ENCODE assay signal across 8 mouse cellular contexts in the genomic region with DNA sequence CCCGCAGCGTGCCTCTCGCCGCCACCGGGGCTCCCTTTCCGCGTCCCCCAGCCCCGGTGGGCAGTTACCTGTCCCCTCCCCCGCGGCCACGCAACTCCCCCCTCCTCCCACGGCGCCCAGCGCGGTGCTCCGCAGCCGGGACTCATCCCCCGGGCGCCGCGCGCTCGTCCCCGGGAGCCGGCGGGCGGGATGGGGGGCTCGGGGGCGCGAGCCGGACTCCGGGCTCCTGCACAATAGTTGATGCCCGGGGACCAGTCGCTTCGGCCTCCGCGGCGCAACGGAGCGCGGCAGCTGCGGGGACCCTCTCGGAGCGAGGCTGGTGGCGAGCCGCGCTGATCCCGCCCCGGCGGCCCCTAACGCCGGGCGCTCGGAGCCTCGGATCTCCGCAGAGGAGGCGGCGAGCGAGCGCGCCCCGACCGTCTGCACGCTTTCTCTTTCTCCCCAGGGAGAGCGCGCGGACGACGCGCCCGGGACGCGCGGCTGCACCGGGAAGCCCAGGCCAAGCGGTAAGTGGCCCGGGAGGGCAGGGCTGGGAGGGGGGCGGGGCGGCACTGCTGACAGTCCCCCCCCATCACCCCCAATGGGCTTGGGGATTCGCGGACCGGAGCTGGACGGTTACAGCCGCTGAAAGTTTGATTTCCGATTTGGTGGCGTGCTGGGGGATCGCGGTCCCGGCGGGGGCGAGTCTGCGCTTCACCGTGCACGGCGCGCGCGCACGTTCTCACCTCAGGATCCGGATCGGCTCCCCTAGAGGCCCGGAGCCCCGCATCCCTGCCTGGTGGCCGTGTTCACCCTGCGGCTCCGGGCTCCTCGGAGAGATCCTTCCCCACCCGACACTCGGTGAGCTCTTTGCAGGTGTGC. TPM values are rescaled to one million over a fixed set of nuclear protein-coding genes. Genes with fewer than 3 reads are reported as not detected.
DNase-seq lines count a peak whose midpoint lies in the region; ATAC-seq and TF ChIP-seq lines count a peak whose summit lies in the region.

No protein-coding gene starts in this region.

- H3K4me1 ChIP-seq in embryonic facial prominence, embryonic 14.5 days (ENCODE audit: control insufficient read depth, insufficient read depth, low read length) = peaks cover 13% of the 10 kb centered on the region; the same call in 1 of the 2 replicates
- peaks cover 41% of the 10 kb centered on the region for H3K4me1 ChIP-seq in heart, embryonic 12.5 days (replicated peaks)
- peaks cover 30% of the 10 kb centered on the region for H3K4me1 ChIP-seq in kidney, embryonic 16.5 days (ENCODE audit: insufficient read depth, low read length)
- H3K4me1 ChIP-seq in midbrain, postnatal 0 days (ENCODE audit: insufficient read depth, low read length) = 0 out of 2 replicates have a peak, but pooled peaks cover 4% of the 10 kb centered on the region

- H3K9ac ChIP-seq in embryonic facial prominence, embryonic 14.5 days (ENCODE audit: low read depth, low read length) = peak overlapping the region; percentile 96
- peak overlapping the region; percentile 95 for H3K9ac ChIP-seq in heart, embryonic 12.5 days
- H3K9ac ChIP-seq in kidney, embryonic 16.5 days (replicated peaks; ENCODE audit: low read length) = peak overlapping the region; percentile 93
- peak overlapping the region; percentile 92 for H3K9ac ChIP-seq in midbrain, postnatal 0 days (replicated peaks; ENCODE audit: low read length, poor library complexity, severe bottlenecking)

- peak overlapping the region; percentile 96 for H3K27ac ChIP-seq in embryonic facial prominence, embryonic 14.5 days (replicated peaks; ENCODE audit: low read depth, low read length)
- peak overlapping the region; percentile 95 for H3K27ac ChIP-seq in heart, embryonic 12.5 days (ENCODE audit: poor library complexity, severe bottlenecking)
- peak overlapping the region; percentile 94 for H3K27ac ChIP-seq in kidney, embryonic 16.5 days (ENCODE audit: low read length)
- peak overlapping the region; percentile 82 for H3K27ac ChIP-seq in midbrain, postnatal 0 days (ENCODE audit: low read depth, low read length)

- WGBS in embryonic facial prominence, embryonic 14.5 days = 2% methylated on average over 24 of the region's 109 CpGs
- under 1% methylated on average over 96 of the region's 109 CpGs for WGBS in heart, embryonic 12.5 days
- under 1% methylated on average over 87 of the region's 109 CpGs for WGBS in kidney, embryonic 16.5 days
- 0% methylated on average over 70 of the region's 109 CpGs for WGBS in midbrain, postnatal 0 days

- peak; percentile 16; the same call in 1 of the 2 replicates for TF ChIP-seq CTCF in midbrain, postnatal 0 days (IDR thresholded peaks at IDR 0.05)

- H3K9me3 ChIP-seq in embryonic facial prominence, embryonic 14.5 days (ENCODE audit: control insufficient read depth, low read length) = no peaks in the 10 kb centered on the region
- no peaks in the 10 kb centered on the region for H3K9me3 ChIP-seq in heart, embryonic 12.5 days (replicated peaks)
- H3K9me3 ChIP-seq in kidney, embryonic 16.5 days (ENCODE audit: low read length) = no peaks in the 10 kb centered on the region
- H3K9me3 ChIP-seq in midbrain, postnatal 0 days (ENCODE audit: low read length) = no peaks in the 10 kb centered on the region

- DNase-seq in 3T3-L1 (ENCODE audit: low read depth, low spot score) (peak; percentile 63), liver (peak; percentile 66)
- DNase-seq in adrenal gland, postnatal 25 days = peak; percentile 71
- DNase-seq in embryonic facial prominence, embryonic 14.5 days (ENCODE audit: low spot score) = peak; percentile 80
- DNase-seq in midbrain, postnatal 0 days (ENCODE audit: low spot score) = peak; percentile 64
- DNase-seq in spleen, postnatal 36 days (ENCODE audit: low spot score in 2 of 2) = peak; percentile 52 to 55

- no peaks in the 10 kb centered on the region for H3K36me3 ChIP-seq in embryonic facial prominence, embryonic 14.5 days (ENCODE audit: control insufficient read depth, insufficient read depth, low read length)
- H3K36me3 ChIP-seq in heart, embryonic 12.5 days = no peaks in the 10 kb centered on the region
- H3K36me3 ChIP-seq in kidney, embryonic 16.5 days (ENCODE audit: insufficient read depth, low read length) = no peaks in the 10 kb centered on the region
- no peaks in the 10 kb centered on the region for H3K36me3 ChIP-seq in midbrain, postnatal 0 days (ENCODE audit: insufficient read depth, low read length)

- no peaks in the 10 kb centered on the region for H3K27me3 ChIP-seq in embryonic facial prominence, embryonic 14.5 days (replicated peaks; ENCODE audit: control insufficient read depth, insufficient read depth, low read length)
- no peaks in the 10 kb centered on the region for H3K27me3 ChIP-seq in heart, embryonic 12.5 days (replicated peaks)
- peaks cover 2% of the 10 kb centered on the region; the same call in 1 of the 2 replicates for H3K27me3 ChIP-seq in kidney, embryonic 16.5 days (ENCODE audit: insufficient read depth, low read length)
- no peaks in the 10 kb centered on the region for H3K27me3 ChIP-seq in midbrain, postnatal 0 days (ENCODE audit: insufficient read depth, low read length)

- ATAC-seq in embryonic facial prominence, embryonic 14.5 days (ENCODE audit: low read depth) = peak; percentile 53
- ATAC-seq in heart, embryonic 12.5 days (ENCODE audit: insufficient number of reproducible peaks, low FRiP score) = peak; percentile 76
- ATAC-seq in kidney, embryonic 16.5 days (ENCODE audit: low FRiP score, low TSS enrichment) = peak; percentile 65
- peak; percentile 77 for ATAC-seq in midbrain, postnatal 0 days (ENCODE audit: low FRiP score)

- H3K4me2 ChIP-seq in embryonic facial prominence, embryonic 14.5 days (ENCODE audit: low read depth, low read length) = peak overlapping the region; percentile 69
- peak overlapping the region; percentile 85 for H3K4me2 ChIP-seq in heart, embryonic 12.5 days
- peak overlapping the region; percentile 75 for H3K4me2 ChIP-seq in kidney, embryonic 16.5 days (replicated peaks; ENCODE audit: low read depth, low read length)
- peak overlapping the region; percentile 99 for H3K4me2 ChIP-seq in midbrain, postnatal 0 days (ENCODE audit: low read depth, low read length, poor library complexity, severe bottlenecking)

- peak overlapping the region; percentile 84 for H3K4me3 ChIP-seq in embryonic facial prominence, embryonic 14.5 days (ENCODE audit: low read depth, low read length)
- peak overlapping the region; percentile 95 for H3K4me3 ChIP-seq in heart, embryonic 12.5 days
- H3K4me3 ChIP-seq in kidney, embryonic 16.5 days (ENCODE audit: low read length) = peak overlapping the region; percentile 92
- H3K4me3 ChIP-seq in midbrain, postnatal 0 days (ENCODE audit: low read depth, low read length) = peak overlapping the region; percentile 93

RNA-seq across cellular contexts. Expression of a gene that starts 0.7 kb away (rescaled TPM):
- total RNA-seq in adrenal gland, postnatal 25 days (2021) = 30.1 and 30.6 TPM in 2 replicates
- 23.8 and 24.2 TPM in 2 replicates for polyA plus RNA-seq in embryonic facial prominence, embryonic 14.5 days (2014; fragmentation: Nextera tagmentation; extraction: Ambion mirVana)
- polyA plus RNA-seq in heart, embryonic 12.5 days (2016; fragmentation: Nextera tagmentation; extraction: Ambion mirVana) = 35.5 and 43.0 TPM in 2 replicates
- polyA plus RNA-seq in kidney, embryonic 16.5 days (2015; fragmentation: Nextera tagmentation; extraction: Ambion mirVana) = 37.3 and 42.3 TPM in 2 replicates
- total RNA-seq in midbrain, postnatal 0 days (2014; rRNA removed) = 22.2 and 25.6 TPM in 2 replicates
- 6.2 and 7.1 TPM in 2 replicates for polyA plus RNA-seq in midbrain, postnatal 0 days (2015; fragmentation: Nextera tagmentation; extraction: Ambion mirVana)

Comparison
In these comparisons a context has a peak if more than half of its experiments do, and no peak if none do; other contexts are left out.
1. Peak in every context shown above with its lines: DNase-seq, ATAC-seq, H3K4me3 ChIP-seq and H3K27ac ChIP-seq.